Mouse (Mus musculus): Measurements from ENCODE around the gene Ncam2. TPM values are rescaled to one million over a fixed set of nuclear protein-coding genes. Genes with fewer than 3 reads are reported as not detected.

The Ncam2 gene
- polyA plus RNA-seq, 1 experiment: 0.02 TPM

GRCm38 (mm10) chr16:81224253-81224652 is 23.8 kb downstream of the Ncam2 start:
- H3ac ChIP-seq (ENCODE audit: control insufficient read depth, insufficient read length): no peak overlapping the region
- TF ChIP-seq TCF12 (IDR thresholded peaks at IDR 0.05; ENCODE audit: insufficient read depth, poor library complexity, severe bottlenecking): no peak
- no peak for TF ChIP-seq REST (IDR thresholded peaks at IDR 0.05; ENCODE audit: insufficient read depth, insufficient read length)
- no peak for TF ChIP-seq MAX (IDR thresholded peaks at IDR 0.05; ENCODE audit: low read depth)
- TF ChIP-seq POLR2AphosphoS2 (IDR thresholded peaks at IDR 0.05; ENCODE audit: insufficient read length, low read depth): no peak
- no peak for TF ChIP-seq E2F4 (IDR thresholded peaks at IDR 0.05; ENCODE audit: insufficient read depth)
- TF ChIP-seq POLR2A (IDR thresholded peaks at IDR 0.05; ENCODE audit: insufficient read length, low read depth): no peak
- no peak for TF ChIP-seq TCF3 (IDR thresholded peaks at IDR 0.05; ENCODE audit: insufficient read length, low read depth)
- no peak for TF ChIP-seq MYOG (IDR thresholded peaks at IDR 0.05; ENCODE audit: control insufficient read depth in 1 of 3, insufficient read depth in 1 of 3, insufficient read length in 2 of 3, low read depth in 2 of 3)
- no peak for TF ChIP-seq MYOD1 (IDR thresholded peaks at IDR 0.05; ENCODE audit: control insufficient read depth in 1 of 3, insufficient read length in 2 of 3, low read depth in 2 of 3)
- no peak for TF ChIP-seq CEBPB (IDR thresholded peaks at IDR 0.05; ENCODE audit: insufficient read depth, poor library complexity, severe bottlenecking)
- no peak for TF ChIP-seq SRF (IDR thresholded peaks at IDR 0.05; ENCODE audit: control insufficient read depth, insufficient read length, low read depth)
- no peak for TF ChIP-seq USF1 (IDR thresholded peaks at IDR 0.05; ENCODE audit: low read depth)

DNA sequence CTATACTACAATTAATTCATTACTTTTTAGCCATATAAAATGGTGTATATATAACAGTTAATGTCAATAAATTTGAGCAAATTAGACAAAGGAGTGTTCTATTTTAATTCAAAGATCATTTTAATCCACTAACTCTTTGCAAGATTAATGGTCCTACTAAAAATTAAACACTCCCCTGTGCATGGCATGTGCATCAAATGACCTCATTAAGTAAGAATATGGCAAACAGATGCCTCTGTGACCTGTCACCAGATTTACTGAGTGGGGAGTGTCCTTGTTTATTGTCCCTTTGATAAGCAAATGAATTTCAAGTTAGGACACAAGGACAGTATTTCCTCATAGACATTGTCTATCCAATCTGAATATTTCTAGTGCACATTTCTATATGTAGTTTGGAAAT is 54.4 kb downstream of the Ncam2 start:
- Histone ChIP-seq H3ac (ENCODE audit: control insufficient read depth, insufficient read length) (no peak overlapping the region), H3K36me3 (ENCODE audit: control insufficient read depth, insufficient read depth) (no peaks in the 10 kb centered on the region)

More at GRCm38 (mm10) chr16:81224253-81224652, 23.8 kb downstream of the Ncam2 start:
- no peaks in the 10 kb centered on the region for H3K36me3 ChIP-seq (ENCODE audit: control insufficient read depth, insufficient read depth)
- H3K79me2 ChIP-seq (ENCODE audit: control insufficient read depth, insufficient read depth): no peaks in the 10 kb centered on the region
- H3K4me2 ChIP-seq (ENCODE audit: low read depth): no peak overlapping the region
- no peaks in the 10 kb centered on the region for H3K27me3 ChIP-seq (ENCODE audit: control insufficient read depth, insufficient read depth, insufficient read length)
- no peak overlapping the region for H3K4me3 ChIP-seq

DNA sequence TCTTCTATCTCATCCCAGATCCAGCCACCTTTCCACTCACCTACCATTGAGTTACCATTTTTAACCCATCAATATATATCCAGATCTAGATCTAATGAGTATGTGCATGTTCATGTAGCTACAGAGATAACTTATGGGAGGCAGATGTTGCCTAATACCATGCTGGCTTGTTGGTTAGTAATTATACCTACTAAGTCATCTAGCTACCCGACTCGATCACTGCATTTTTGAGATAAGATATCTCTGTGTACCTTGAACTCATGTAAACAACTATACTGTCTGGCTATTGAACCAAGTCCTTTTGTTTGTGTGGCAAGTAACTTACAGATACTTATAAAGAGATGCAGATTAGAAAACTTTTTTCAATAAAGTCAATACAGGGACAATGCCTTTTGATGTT is 59.9 kb downstream of the Ncam2 start:
- TF ChIP-seq TCF12 (IDR thresholded peaks at IDR 0.05; ENCODE audit: insufficient read depth, poor library complexity, severe bottlenecking): no peak
- no peak for TF ChIP-seq TCF3 (IDR thresholded peaks at IDR 0.05; ENCODE audit: insufficient read length, low read depth)
- no peak for TF ChIP-seq MYOD1 (IDR thresholded peaks at IDR 0.05; ENCODE audit: control insufficient read depth in 1 of 3, insufficient read length in 2 of 3, low read depth in 2 of 3)
- no peak for TF ChIP-seq SRF (IDR thresholded peaks at IDR 0.05; ENCODE audit: control insufficient read depth, insufficient read length, low read depth)
- TF ChIP-seq USF1 (IDR thresholded peaks at IDR 0.05; ENCODE audit: low read depth): no peak
- TF ChIP-seq CEBPB (IDR thresholded peaks at IDR 0.05; ENCODE audit: insufficient read depth, poor library complexity, severe bottlenecking): no peak
- TF ChIP-seq POLR2AphosphoS2 (IDR thresholded peaks at IDR 0.05; ENCODE audit: insufficient read length, low read depth): no peak
- TF ChIP-seq REST (IDR thresholded peaks at IDR 0.05; ENCODE audit: insufficient read depth, insufficient read length): no peak
- no peak for TF ChIP-seq E2F4 (IDR thresholded peaks at IDR 0.05; ENCODE audit: insufficient read depth)
- TF ChIP-seq MAX (IDR thresholded peaks at IDR 0.05; ENCODE audit: low read depth): no peak
- TF ChIP-seq MYOG (IDR thresholded peaks at IDR 0.05; ENCODE audit: control insufficient read depth in 1 of 3, insufficient read depth in 1 of 3, insufficient read length in 2 of 3, low read depth in 2 of 3): no peak
- TF ChIP-seq POLR2A (IDR thresholded peaks at IDR 0.05; ENCODE audit: insufficient read length, low read depth): no peak
- Histone ChIP-seq H3K36me3 (ENCODE audit: control insufficient read depth, insufficient read depth) (no peaks in the 10 kb centered on the region), H3ac (ENCODE audit: control insufficient read depth, insufficient read length) (no peak overlapping the region), H3K4me3 (no peak overlapping the region), H3K27me3 (ENCODE audit: control insufficient read depth, insufficient read depth, insufficient read length) (no peaks in the 10 kb centered on the region), H3K79me2 (ENCODE audit: control insufficient read depth, insufficient read depth) (no peaks in the 10 kb centered on the region), H3K4me2 (ENCODE audit: low read depth) (no peak overlapping the region)

More for the DNA sequence above, 54.4 kb downstream of the Ncam2 start:
- TF ChIP-seq MAX (IDR thresholded peaks at IDR 0.05; ENCODE audit: low read depth) (no peak), REST (IDR thresholded peaks at IDR 0.05; ENCODE audit: insufficient read depth, insufficient read length) (no peak), USF1 (IDR thresholded peaks at IDR 0.05; ENCODE audit: low read depth) (no peak), SRF (IDR thresholded peaks at IDR 0.05; ENCODE audit: control insufficient read depth, insufficient read length, low read depth) (no peak), MYOD1 (IDR thresholded peaks at IDR 0.05; ENCODE audit: control insufficient read depth in 1 of 3, insufficient read length in 2 of 3, low read depth in 2 of 3) (no peak), MYOG (IDR thresholded peaks at IDR 0.05; ENCODE audit: control insufficient read depth in 1 of 3, insufficient read depth in 1 of 3, insufficient read length in 2 of 3, low read depth in 2 of 3) (no peak), E2F4 (IDR thresholded peaks at IDR 0.05; ENCODE audit: insufficient read depth) (no peak)
- Histone ChIP-seq H3K79me2 (ENCODE audit: control insufficient read depth, insufficient read depth) (no peaks in the 10 kb centered on the region), H3K27me3 (ENCODE audit: control insufficient read depth, insufficient read depth, insufficient read length) (no peaks in the 10 kb centered on the region), H3K4me2 (ENCODE audit: low read depth) (no peak overlapping the region), H3K4me3 (no peak overlapping the region)

GRCm38 (mm10) chr16:81273597-81274360 is 73.3 kb downstream of the Ncam2 start:
- no peaks in the 10 kb centered on the region for H3K36me3 ChIP-seq (ENCODE audit: control insufficient read depth, insufficient read depth)
- TF ChIP-seq TCF3 (IDR thresholded peaks at IDR 0.05; ENCODE audit: insufficient read length, low read depth) (no peak), TCF12 (IDR thresholded peaks at IDR 0.05; ENCODE audit: insufficient read depth, poor library complexity, severe bottlenecking) (no peak), MAX (IDR thresholded peaks at IDR 0.05; ENCODE audit: low read depth) (no peak), MYOG (IDR thresholded peaks at IDR 0.05; ENCODE audit: control insufficient read depth in 1 of 3, insufficient read depth in 1 of 3, insufficient read length in 2 of 3, low read depth in 2 of 3) (no peak), SRF (IDR thresholded peaks at IDR 0.05; ENCODE audit: control insufficient read depth, insufficient read length, low read depth) (no peak), REST (IDR thresholded peaks at IDR 0.05; ENCODE audit: insufficient read depth, insufficient read length) (no peak), CEBPB (IDR thresholded peaks at IDR 0.05; ENCODE audit: insufficient read depth, poor library complexity, severe bottlenecking) (no peak), E2F4 (IDR thresholded peaks at IDR 0.05; ENCODE audit: insufficient read depth) (no peak), POLR2A (IDR thresholded peaks at IDR 0.05; ENCODE audit: insufficient read length, low read depth) (no peak), USF1 (IDR thresholded peaks at IDR 0.05; ENCODE audit: low read depth) (no peak)
- H3K4me3 ChIP-seq: no peak overlapping the region
- H3K4me2 ChIP-seq (ENCODE audit: low read depth): no peak overlapping the region
- H3K79me2 ChIP-seq (ENCODE audit: control insufficient read depth, insufficient read depth): no peaks in the 10 kb centered on the region
- H3K27me3 ChIP-seq (ENCODE audit: control insufficient read depth, insufficient read depth, insufficient read length): no peaks in the 10 kb centered on the region
- H3ac ChIP-seq (ENCODE audit: control insufficient read depth, insufficient read length): no peak overlapping the region
